Mouse (Mus musculus): Measurements from ENCODE around the gene Elovl2. TPM values are rescaled to one million over a fixed set of nuclear protein-coding genes. Genes with fewer than 3 reads are reported as not detected.
"Not testable (repeated sequence)": the region's sequence is repeated elsewhere in the genome, so short reads cannot be mapped to it uniquely, and the experiment has no call there.

Gene Elovl2
- total RNA-seq (2014; rRNA removed) (24.0 and 30.0 TPM in 2 replicates), polyA plus RNA-seq (2015; fragmentation: Nextera tagmentation; extraction: Ambion mirVana) (24.6 and 31.5 TPM in 2 replicates)

- 1% methylated on average over 52 of the region's 77 CpGs for WGBS
- peak; percentile 73 for TF ChIP-seq CTCF (IDR thresholded peaks at IDR 0.05; ENCODE audit: low read depth)
- peak; percentile 91 for ATAC-seq
Measured at GRCm38 (mm10) chr13:41220304-41220834, at the start of gene Elovl2. Gene Elovl2 (minus strand): TSS chr13:41220405.

GRCm38 (mm10) chr13:41267827-41268408 lies 47.7 kb upstream of the Elovl2 start:
- Histone ChIP-seq H3K27ac (ENCODE audit: low read depth, low read length) (no peak overlapping the region), H3K36me3 (ENCODE audit: insufficient read depth) (peaks cover 2% of the 10 kb centered on the region; the same call in 1 of the 2 replicates)

More at GRCm38 (mm10) chr13:41220304-41220834, at the start of gene Elovl2:
- peak within 1 kb of the TSS; percentile 80 for H3K27ac ChIP-seq (ENCODE audit: low read depth, low read length)
- H3K4me2 ChIP-seq (ENCODE audit: low read depth): peak within 1 kb of the TSS; percentile 53
- H3K4me3 ChIP-seq (ENCODE audit: low read depth, low read length): peak within 1 kb of the TSS; percentile 77
- H3K27me3 ChIP-seq (ENCODE audit: insufficient read depth, low read length): no peaks in the 10 kb centered on the region
- H3K36me3 ChIP-seq (ENCODE audit: insufficient read depth): no peaks in the 10 kb centered on the region
- H3K9me3 ChIP-seq (ENCODE audit: low read length): 0 out of 2 replicates have a peak, but pooled peaks cover 4% of the 10 kb centered on the region
- peak; percentile 88 for DNase-seq
- peaks cover 14% of the 10 kb centered on the region; the same call in 1 of the 2 replicates for H3K4me1 ChIP-seq (ENCODE audit: insufficient read depth)
- H3K9ac ChIP-seq: peak within 1 kb of the TSS; percentile 87

GRCm38 (mm10) chr13:41263304-41264006 lies 43.2 kb upstream of the Elovl2 start:
- no peak overlapping the region for H3K9ac ChIP-seq
- 89% methylated on average over 5 of the region's 5 CpGs for WGBS
- ATAC-seq (no peak), DNase-seq (no peak)
- TF ChIP-seq CTCF (IDR thresholded peaks at IDR 0.05; ENCODE audit: low read depth): no peak
- H3K9me3 ChIP-seq (ENCODE audit: low read length): no peaks in the 10 kb centered on the region
- H3K4me1 ChIP-seq (ENCODE audit: insufficient read depth): no peaks in the 10 kb centered on the region
- H3K27ac ChIP-seq (ENCODE audit: low read depth, low read length): no peak overlapping the region
- H3K27me3 ChIP-seq (ENCODE audit: insufficient read depth, low read length): no peaks in the 10 kb centered on the region
- H3K36me3 ChIP-seq (ENCODE audit: insufficient read depth): no peaks in the 10 kb centered on the region
- no peak overlapping the region for H3K4me3 ChIP-seq (ENCODE audit: low read depth, low read length)
- H3K4me2 ChIP-seq (ENCODE audit: low read depth): no peak overlapping the region

More at GRCm38 (mm10) chr13:41267827-41268408, 47.7 kb upstream of the Elovl2 start:
- no peaks in the 10 kb centered on the region for H3K9me3 ChIP-seq (ENCODE audit: low read length)
- no peaks in the 10 kb centered on the region for H3K4me1 ChIP-seq (ENCODE audit: insufficient read depth)
- ATAC-seq: peak; percentile 65
- WGBS: 40% methylated on average over 7 of the region's 7 CpGs
- H3K4me2 ChIP-seq (ENCODE audit: low read depth): no peak overlapping the region
- H3K27me3 ChIP-seq (ENCODE audit: insufficient read depth, low read length): no peaks in the 10 kb centered on the region
- no peak for TF ChIP-seq CTCF (IDR thresholded peaks at IDR 0.05; ENCODE audit: low read depth)
- no peak for DNase-seq
- H3K4me3 ChIP-seq (ENCODE audit: low read depth, low read length): no peak overlapping the region
- no peak overlapping the region for H3K9ac ChIP-seq

DNA sequence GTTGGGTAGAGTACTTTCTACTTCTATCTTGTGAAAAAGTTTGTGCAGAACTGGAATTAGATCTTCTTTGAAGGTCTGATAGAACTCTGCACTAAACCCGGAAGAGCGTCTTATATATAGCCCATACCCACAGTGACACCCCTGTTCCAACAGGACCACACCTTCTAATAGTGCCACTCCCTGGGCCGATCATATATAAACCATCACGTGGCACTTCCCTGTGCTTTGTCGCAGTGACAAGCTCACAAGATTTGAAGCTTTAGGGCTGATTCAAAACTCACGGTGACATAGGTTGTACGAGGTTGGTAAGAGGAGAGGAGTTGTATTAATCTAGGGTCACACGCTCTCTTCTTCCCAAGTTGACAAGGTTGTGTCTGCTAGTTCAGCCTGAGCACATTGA lies 41.4 kb upstream of the Elovl2 start:
- H3K4me2 ChIP-seq (ENCODE audit: low read depth); H3K4me3 ChIP-seq (ENCODE audit: low read depth, low read length); ATAC-seq; H3K4me1 ChIP-seq (ENCODE audit: insufficient read depth); H3K36me3 ChIP-seq (ENCODE audit: insufficient read depth); H3K27me3 ChIP-seq (ENCODE audit: insufficient read depth, low read length); H3K9ac ChIP-seq; DNase-seq; H3K27ac ChIP-seq (ENCODE audit: low read depth, low read length); H3K9me3 ChIP-seq (ENCODE audit: low read length): not testable (repeated sequence)
- WGBS: 96% methylated on average over 8 of the region's 8 CpGs

- H3K9me3 ChIP-seq (ENCODE audit: low read length): no peaks in the 10 kb centered on the region
- no peaks in the 10 kb centered on the region for H3K36me3 ChIP-seq (ENCODE audit: insufficient read depth)
- H3K27me3 ChIP-seq (ENCODE audit: insufficient read depth, low read length): no peaks in the 10 kb centered on the region
- no peaks in the 10 kb centered on the region for H3K4me1 ChIP-seq (ENCODE audit: insufficient read depth)
- H3K4me2 ChIP-seq (ENCODE audit: low read depth): no peak overlapping the region
- no peak overlapping the region for H3K27ac ChIP-seq (ENCODE audit: low read depth, low read length)
- no peak overlapping the region for H3K9ac ChIP-seq
- DNase-seq: no peak
- WGBS: 81% methylated on average over 4 of the region's 4 CpGs
- no peak for TF ChIP-seq CTCF (IDR thresholded peaks at IDR 0.05; ENCODE audit: low read depth)
- ATAC-seq: no peak
- H3K4me3 ChIP-seq (ENCODE audit: low read depth, low read length): no peak overlapping the region
Measured at GRCm38 (mm10) chr13:41257851-41258250, 37.6 kb upstream of the Elovl2 start.

DNA sequence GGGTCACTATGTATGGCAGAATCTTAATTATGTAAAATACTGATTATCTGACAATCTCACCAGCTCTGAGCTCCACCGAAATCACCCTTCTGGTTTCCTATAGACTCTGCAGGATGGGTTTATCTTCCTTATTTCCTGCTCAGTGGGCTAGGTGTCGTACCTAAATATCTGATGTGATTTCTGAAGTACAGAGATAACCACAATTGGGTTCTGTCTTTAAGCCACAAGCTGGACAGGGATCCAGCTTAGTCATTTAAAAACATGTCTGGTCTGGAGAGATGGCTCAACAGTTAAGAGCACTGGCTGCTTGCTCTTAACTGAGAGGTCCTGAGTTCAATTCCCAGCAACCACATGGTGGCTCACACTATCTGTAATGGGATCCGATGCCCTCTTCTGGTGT lies 36.8 kb upstream of the Elovl2 start:
- Histone ChIP-seq H3K9ac (no peak overlapping the region), H3K4me2 (ENCODE audit: low read depth) (no peak overlapping the region), H3K36me3 (ENCODE audit: insufficient read depth) (no peaks in the 10 kb centered on the region), H3K27me3 (ENCODE audit: insufficient read depth, low read length) (no peaks in the 10 kb centered on the region), H3K4me3 (ENCODE audit: low read depth, low read length) (no peak overlapping the region), H3K4me1 (ENCODE audit: insufficient read depth) (no peaks in the 10 kb centered on the region), H3K9me3 (ENCODE audit: low read length) (no peaks in the 10 kb centered on the region), H3K27ac (ENCODE audit: low read depth, low read length) (no peak overlapping the region)
- no peak for ATAC-seq
- no peak for TF ChIP-seq CTCF (IDR thresholded peaks at IDR 0.05; ENCODE audit: low read depth)
- DNase-seq: no peak
- 98% methylated on average over 3 of the region's 3 CpGs for WGBS

GRCm38 (mm10) chr13:41256126-41256525 lies 35.9 kb upstream of the Elovl2 start:
- WGBS: 65% methylated on average over 5 of the region's 5 CpGs
- H3K27ac ChIP-seq (ENCODE audit: low read depth, low read length): no peak overlapping the region
- H3K4me2 ChIP-seq (ENCODE audit: low read depth): no peak overlapping the region
- TF ChIP-seq CTCF (IDR thresholded peaks at IDR 0.05; ENCODE audit: low read depth): no peak
- H3K4me3 ChIP-seq (ENCODE audit: low read depth, low read length): no peak overlapping the region
- no peaks in the 10 kb centered on the region for H3K4me1 ChIP-seq (ENCODE audit: insufficient read depth)
- no peaks in the 10 kb centered on the region for H3K9me3 ChIP-seq (ENCODE audit: low read length)
- no peaks in the 10 kb centered on the region for H3K27me3 ChIP-seq (ENCODE audit: insufficient read depth, low read length)
- ATAC-seq: no peak
- H3K36me3 ChIP-seq (ENCODE audit: insufficient read depth): no peaks in the 10 kb centered on the region
- no peak overlapping the region for H3K9ac ChIP-seq
- DNase-seq: no peak
